Mouse (Mus musculus) liver, adult 2 months (tissue): ENCODE measurements at regions not wholly inside any gene's neighbourhood (a gene's known extent, or its start where the extent isn't known, plus 50 kb on each side); places are given as distances from the start of the nearest gene placed in this dataset.

ENCODE experiments used
- CTCF ChIP-seq: fragments of 200-500 bp; IDR thresholded peaks from 2 replicates; pipeline ENCODE4 v1.5.1; 2011; ENCODE audit warnings: low read depth, low read length, control low read depth
- POLR2A ChIP-seq: fragments of 200-500 bp; IDR thresholded peaks from 2 replicates; pipeline ENCODE4 v1.6.1; 2011; ENCODE audit warnings: low read length, control low read depth; ENCODE audit not compliant: insufficient read depth; ENCODE audit errors: extremely low read depth

- TF ChIP-seq POLR2A (no peak), CTCF (no peak)
Observed at GRCm38 (mm10) chr7:138724829-138725228, 121.0 kb upstream of the Ppp2r2d start.
